Mouse (Mus musculus) left cerebral cortex, adult 2 months (tissue): Measurements from ENCODE around the gene Tmem138. TPM values are rescaled to one million over a fixed set of nuclear protein-coding genes. Genes with fewer than 3 reads are reported as not detected.
"Not testable (repeated sequence)": the region's sequence is repeated elsewhere in the genome, so short reads cannot be mapped to it uniquely, and the experiment has no call there.

Experiments used
- DNase-seq, 2 experiments: peaks; one replicate each; pipeline ENCODE4 v3.0.0; 2021 to 2022; ENCODE audit warnings: low spot score in 2 of 2, mixed read lengths in 1 of 2; ENCODE audit errors: extremely low spot score in 1 of 2
- H3K27ac ChIP-seq: fragments of 200-600 bp; 2 replicates; pipeline ENCODE4 v1.8.1; 2022
- H3K4me3 ChIP-seq: fragments of 200-600 bp; 2 replicates; pipeline ENCODE4 v1.8.1; 2022
- CTCF ChIP-seq: fragments of 200-600 bp; IDR thresholded peaks from 2 replicates; pipeline ENCODE4 v1.8.1; 2022; ENCODE audit warnings: antibody characterized with exemption, mild to moderate bottlenecking, moderate library complexity
- intact Hi-C: fragments of 180-260 bp; cut with DNase I; formaldehyde crosslinking; loops from one replicate; pipeline ENCODE4 v1.15.1; 2025
- total RNA-seq, 2 experiments: library from RNA; stranded (reverse); gene quantifications; 2 replicates each; pipeline ENCODE4 v1.2.3; 2021

The Tmem138 gene
- total RNA-seq, 2 experiments from 2014 or later = 12.2 to 13.8 TPM

DNA sequence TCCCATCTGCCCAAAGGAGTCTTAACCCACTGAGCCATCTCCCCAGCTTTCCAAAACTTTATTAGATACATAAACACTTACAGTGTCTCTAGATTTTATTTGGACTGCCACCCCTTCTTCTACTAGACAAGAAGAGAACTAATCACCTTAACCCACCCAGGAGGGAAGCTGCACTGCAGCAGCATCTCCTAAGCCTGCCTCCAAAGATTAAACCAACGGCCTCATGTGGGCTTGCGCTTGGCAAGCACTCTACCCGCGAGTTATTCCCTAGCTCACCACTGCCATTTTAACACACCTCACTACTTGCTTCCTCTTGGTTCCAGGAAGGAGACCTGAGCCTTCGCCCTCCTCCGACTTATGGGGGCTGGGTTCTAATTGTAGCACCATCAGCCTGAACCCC is 12.9 kb downstream of the Tmem138 start:
- TF ChIP-seq CTCF = no peak
- DNase-seq = no peak
- intact Hi-C loops = no loop called here
- Histone ChIP-seq H3K4me3 (no peak overlapping the region), H3K27ac (no peak overlapping the region)

GRCm38 (mm10) chr19:10562351-10562750 is 14.8 kb downstream of the Tmem138 start:
- no peak for TF ChIP-seq CTCF
- Histone ChIP-seq H3K4me3 (no peak overlapping the region), H3K27ac (no peak overlapping the region)
- DNase-seq = no peak
- intact Hi-C loops = no loop called here

GRCm38 (mm10) chr19:10561558-10562314 is 15.4 kb downstream of the Tmem138 start:
- intact Hi-C loops = no loop called here
- no peak overlapping the region for H3K27ac ChIP-seq
- no peak overlapping the region for H3K4me3 ChIP-seq
- TF ChIP-seq CTCF = no peak
- DNase-seq = no peak

DNA sequence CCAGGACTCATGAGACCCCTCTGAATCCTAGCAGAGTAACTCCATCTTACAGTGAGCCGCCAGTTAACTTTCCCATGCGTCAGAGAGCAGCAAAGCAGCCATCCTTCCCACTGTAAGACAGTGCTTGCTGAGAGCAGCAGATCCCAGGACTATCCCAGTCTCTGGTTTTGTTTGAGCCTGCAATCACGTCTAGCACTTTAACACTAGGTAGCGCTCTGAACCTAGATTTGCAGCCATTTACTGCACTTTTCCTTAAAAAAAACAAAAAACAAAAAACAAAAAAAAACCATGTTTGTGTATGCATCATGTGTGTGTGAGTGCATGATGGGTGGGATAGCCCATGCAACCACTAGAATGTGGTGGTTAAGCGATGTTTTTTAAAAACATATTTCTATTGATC is 17.1 kb downstream of the Tmem138 start:
- intact Hi-C loops = no loop called here
- no peak overlapping the region for H3K27ac ChIP-seq
- DNase-seq = no peak
- H3K4me3 ChIP-seq = no peak overlapping the region
- peak; percentile 25 for TF ChIP-seq CTCF

DNA sequence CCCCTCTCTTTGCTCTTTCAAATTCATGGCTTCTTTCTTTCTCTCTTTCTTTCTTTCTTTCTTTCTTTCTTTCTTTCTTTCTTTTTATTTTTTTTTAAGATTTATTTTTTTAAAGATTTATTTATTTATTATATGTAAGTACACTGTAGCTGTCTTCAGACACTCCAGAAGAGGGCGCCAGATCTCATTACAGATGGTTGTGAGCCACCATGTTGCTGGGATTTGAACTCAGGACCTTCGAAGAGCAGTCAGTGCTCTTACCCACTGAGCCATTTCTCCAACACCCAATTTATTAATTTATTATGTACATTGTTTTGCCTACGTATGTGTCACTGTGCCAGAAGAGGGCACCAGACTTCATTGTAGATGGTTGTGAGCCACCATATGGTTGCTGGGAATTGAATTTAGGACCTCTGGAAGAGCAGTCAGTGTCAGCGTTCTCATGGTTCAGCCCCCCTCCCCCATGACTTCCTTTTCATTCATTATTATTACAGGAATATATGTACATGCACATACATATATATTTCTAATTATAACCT is 19.3 kb downstream of the Tmem138 start:
- TF ChIP-seq CTCF = peak; percentile 44
- DNase-seq, intact Hi-C loops, H3K4me3 ChIP-seq, H3K27ac ChIP-seq: not testable (repeated sequence)

DNA sequence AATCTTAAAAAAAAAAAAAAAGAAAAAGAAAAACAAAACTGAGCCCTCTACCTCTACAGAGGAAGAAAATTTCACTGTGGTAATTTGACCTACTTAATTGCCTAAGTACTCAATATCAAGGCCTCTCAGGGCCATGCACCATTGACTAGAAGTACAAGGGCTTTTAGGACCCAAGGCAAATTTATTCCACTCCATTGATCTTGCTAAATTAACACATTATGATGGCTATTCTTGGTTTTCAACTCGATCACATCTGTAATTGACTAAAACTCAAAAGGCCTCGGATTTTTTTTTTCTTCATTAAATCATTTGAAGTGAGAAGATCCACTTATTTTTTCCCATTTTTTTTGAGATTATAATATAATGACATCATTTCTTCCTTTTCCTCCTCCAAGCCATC is 19.7 kb downstream of the Tmem138 start:
- no peak for DNase-seq
- intact Hi-C loops = no loop called here
- no peak overlapping the region for H3K4me3 ChIP-seq
- no peak for TF ChIP-seq CTCF
- H3K27ac ChIP-seq = no peak overlapping the region

DNA sequence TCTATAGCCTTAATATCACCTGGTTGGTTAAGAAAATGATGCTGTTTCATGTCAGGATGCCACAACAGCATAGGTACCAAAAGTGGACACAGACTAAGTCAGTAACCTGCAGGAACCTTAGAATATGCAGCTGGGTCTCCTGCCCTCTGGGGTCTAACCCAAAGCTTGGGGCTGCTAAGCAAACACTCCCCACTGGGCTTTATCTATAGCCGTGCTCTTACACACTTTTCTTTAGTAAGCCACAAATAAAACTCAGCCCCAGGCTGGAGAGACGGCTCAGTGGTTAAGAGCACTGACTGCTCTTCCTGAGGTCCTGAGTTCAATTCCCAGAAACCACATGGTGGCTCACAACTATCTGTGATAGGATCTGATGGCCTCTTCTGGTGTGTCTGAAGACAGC is 20.2 kb downstream of the Tmem138 start:
- no peak for DNase-seq
- no peak for TF ChIP-seq CTCF
- H3K27ac ChIP-seq = no peak overlapping the region
- no peak overlapping the region for H3K4me3 ChIP-seq
- intact Hi-C loops = no loop called here

DNA sequence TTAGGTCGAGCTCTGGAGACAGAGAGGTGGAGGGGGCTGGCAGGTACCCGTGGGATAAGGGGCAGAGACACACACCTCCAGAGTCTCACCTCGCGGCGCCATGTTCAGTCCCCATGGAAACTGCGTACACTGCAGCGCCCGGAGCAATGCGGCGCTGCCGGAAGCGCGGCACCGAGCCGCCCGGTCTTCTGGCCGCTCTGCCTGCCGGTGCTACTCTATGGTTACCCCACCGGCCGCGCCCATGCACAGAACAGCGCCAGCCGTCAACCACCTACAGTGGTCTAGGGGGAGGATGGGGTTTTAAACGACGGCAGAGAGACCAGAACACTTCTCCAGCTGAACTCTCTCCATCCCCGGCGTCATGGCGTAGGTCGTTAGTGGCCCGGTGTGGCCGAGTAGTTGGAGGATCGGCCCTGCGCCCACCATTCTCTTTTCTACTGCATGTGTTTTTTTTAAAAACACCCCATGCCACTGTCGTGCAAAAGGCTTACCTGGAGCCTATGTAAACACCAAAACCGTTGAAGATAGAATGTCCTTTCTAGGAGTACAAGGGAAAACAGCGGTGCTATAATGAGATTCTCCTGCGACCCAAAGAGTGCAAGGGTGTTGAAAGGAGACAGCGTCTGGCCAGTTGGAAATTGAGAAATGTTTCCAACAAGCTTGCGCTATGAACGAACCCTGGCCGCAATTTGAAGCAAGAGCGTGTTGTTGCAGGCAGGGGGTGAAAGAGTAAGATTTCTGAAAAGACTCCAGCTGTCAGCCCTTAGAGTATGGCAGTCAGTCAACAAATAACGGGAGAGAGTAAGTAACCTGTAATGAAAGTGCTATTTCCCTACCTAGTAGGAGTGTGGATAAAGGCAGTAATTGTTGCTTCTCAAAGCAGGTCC is 21.3 kb downstream of the Tmem138 start, which contains the start of gene Tmem216:
TSS of gene Tmem216 (minus strand) at position 615 of the 887 bp plus-strand sequence.
- DNase-seq = peak; percentile 86 to 88
- no peak; the same call in 1 of the 2 replicates for TF ChIP-seq CTCF
- intact Hi-C loops = loop anchor here (1.0 kb wide), 2 partner anchors 21 to 49 kb away; partner anchors contain the start of genes Cyb561a3, Ddb1, Tkfc and Tmem138
- H3K4me3 ChIP-seq = peak within 1 kb of the TSS; percentile 76
- peak within 1 kb of the TSS; percentile 90 for H3K27ac ChIP-seq

DNA sequence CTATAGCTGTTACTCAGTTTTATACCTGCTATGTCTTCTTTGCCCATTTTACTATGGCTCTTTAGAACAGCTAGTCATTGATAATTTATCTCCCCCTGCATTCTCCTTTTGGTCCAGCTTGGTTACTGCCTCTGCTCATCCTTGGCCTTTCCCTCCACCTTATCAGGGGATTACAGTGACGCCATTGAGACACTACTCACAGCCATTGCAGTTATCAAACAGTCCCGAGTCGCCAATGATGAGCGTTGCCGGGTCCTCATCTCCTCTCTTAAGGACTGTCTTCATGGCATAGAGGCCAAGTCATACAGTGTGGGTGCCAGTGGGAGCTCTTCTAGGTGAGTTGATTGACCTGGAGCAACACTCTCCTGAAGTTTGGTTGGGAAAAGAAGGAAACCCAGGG is 37.7 kb downstream of the Tmem138 start:
- H3K27ac ChIP-seq = no peak overlapping the region
- TF ChIP-seq CTCF = no peak
- intact Hi-C loops = no loop called here
- DNase-seq = no peak
- H3K4me3 ChIP-seq = no peak overlapping the region

DNA sequence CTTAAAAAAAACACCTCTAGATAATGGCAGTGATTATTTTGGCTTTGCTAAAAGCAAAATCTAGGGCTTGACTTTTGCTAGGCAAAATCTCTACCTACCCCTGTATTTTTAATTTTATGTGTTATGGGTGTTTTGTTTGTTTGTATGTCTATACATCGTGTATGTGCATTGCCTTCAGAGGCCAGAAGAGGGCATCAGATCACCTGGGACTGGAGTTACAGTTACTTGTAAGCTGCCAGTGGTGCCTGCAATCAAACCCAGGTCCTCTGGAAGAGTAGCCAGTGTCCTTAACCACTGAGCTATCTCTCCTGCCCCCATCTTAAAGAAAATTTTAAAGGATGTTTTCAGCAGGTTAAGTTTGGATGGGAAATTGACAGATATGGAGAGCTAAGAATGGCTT is 47.1 kb downstream of the Tmem138 start:
- Histone ChIP-seq H3K4me3 (no peak overlapping the region), H3K27ac (no peak overlapping the region)
- no peak for DNase-seq
- peak; percentile 24 for TF ChIP-seq CTCF
- intact Hi-C loops = no loop called here

GRCm38 (mm10) chr19:10525910-10526309 is 51.3 kb downstream of the Tmem138 start, which contains the start of gene Sdhaf2:
Sdhaf2 (minus strand) TSS chr19:10526142.
- no peak for DNase-seq
- peak; percentile 69 for TF ChIP-seq CTCF
- intact Hi-C loops = loop anchor here (2.0 to 5.0 kb wide), 2 partner anchors 51 to 81 kb away; partner anchors contain the start of genes Cyb561a3, Ddb1, Tkfc and Tmem138
- Histone ChIP-seq H3K4me3 (peak within 1 kb of the TSS; percentile 67), H3K27ac (peak within 1 kb of the TSS; percentile 98)
